Mouse (Mus musculus) cortical plate, adult 2 months (tissue): ENCODE results near the gene Eya4.

Experiments
- CTCF ChIP-seq: fragments of 200-500 bp; IDR thresholded peaks from 2 replicates; pipeline ENCODE4 v1.5.1; 2011; ENCODE audit warnings: mild to moderate bottlenecking, control low read depth, low read length; ENCODE audit not compliant: insufficient read depth; ENCODE audit errors: extremely low read depth
- POLR2A ChIP-seq: fragments of 200-500 bp; IDR thresholded peaks from 2 replicates; pipeline ENCODE4 v1.6.1; 2011; ENCODE audit warnings: mild to moderate bottlenecking, low read length, control low read depth; ENCODE audit not compliant: insufficient read depth; ENCODE audit errors: extremely low read depth

- TF ChIP-seq CTCF (no peak), POLR2A (no peak)
Measured at GRCm38 (mm10) chr10:23220432-23220831, 130.2 kb downstream of the Eya4 start.
